Mouse (Mus musculus): ENCODE results near the gene Huwe1. TPM values are rescaled to one million over a fixed set of nuclear protein-coding genes. Genes with fewer than 3 reads are reported as not detected.

The Huwe1 gene
- 139 and 158 TPM in 2 replicates for polyA plus RNA-seq (2012; rRNA removed)

DNA sequence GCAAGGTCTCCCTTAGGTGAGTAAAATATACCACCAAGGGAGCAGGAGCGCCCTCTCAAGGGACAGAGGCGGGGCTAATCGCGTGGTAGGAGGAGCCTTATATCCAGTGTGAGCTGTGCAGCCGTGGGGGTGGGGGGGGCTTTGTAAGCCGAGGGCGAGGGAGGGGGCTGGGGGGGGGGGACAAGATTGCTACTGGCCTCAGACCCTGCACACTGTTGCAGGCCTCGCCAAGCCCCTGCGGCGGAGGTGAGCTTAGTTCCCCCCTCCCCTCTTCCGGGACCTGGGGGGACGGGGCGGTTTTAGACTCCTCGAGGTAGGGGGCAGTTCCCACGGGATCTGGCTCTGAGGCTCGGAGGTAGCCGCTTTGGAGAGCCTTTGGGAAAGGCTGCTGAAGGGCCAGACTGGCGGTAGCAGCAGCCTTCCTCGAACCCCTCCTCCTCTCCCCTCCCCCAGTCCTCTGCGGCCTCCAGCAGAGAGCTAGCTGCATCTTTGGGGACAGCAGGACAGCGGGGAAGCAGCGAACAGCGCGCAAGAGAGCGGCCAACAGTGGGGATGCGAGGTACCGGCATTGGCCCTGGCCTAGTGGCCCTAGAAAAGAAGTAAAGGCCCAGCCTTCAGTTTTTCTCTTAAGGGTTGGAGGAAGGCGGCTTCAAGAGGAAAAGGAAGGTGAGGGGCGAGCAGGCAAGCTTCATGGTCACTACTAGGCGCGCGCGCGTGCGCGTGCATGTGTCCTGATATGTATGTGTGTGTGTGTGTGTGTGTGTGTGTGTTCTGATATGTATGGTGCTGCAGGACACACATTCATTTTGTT is at the start of gene Huwe1:
Gene Huwe1, plus strand, starts transcription at position 107 of the 811 bp plus-strand sequence.

Other genes starting within 250 kb of the Huwe1 start
- 75.6 and 106 TPM in 2 replicates for gene Hsd17b10, start 201.0 kb downstream of the Huwe1 start, polyA plus RNA-seq (2012; rRNA removed)
- gene Ribc1, start 215.5 kb downstream of the Huwe1 start, polyA plus RNA-seq (2012; rRNA removed), result 2.3 TPM in 2 replicates
- 111 and 204 TPM in 2 replicates for gene Smc1a, start 215.6 kb downstream of the Huwe1 start, polyA plus RNA-seq (2012; rRNA removed)